Mouse (Mus musculus): Measurements from ENCODE around the gene Dock2. TPM values are rescaled to one million over a fixed set of nuclear protein-coding genes. Genes with fewer than 3 reads are reported as not detected.
A peak's percentile ranks its signal among the peaks of the same experiment; 100 is the strongest.

Gene Dock2
- total and polyA plus RNA-seq, 2 experiments from 2014 or later: 0.33 to 3.1 TPM

- Histone ChIP-seq H3K4me1 (ENCODE audit: control insufficient read depth, insufficient read depth) (no peaks in the 10 kb centered on the region), H3K9me3 (replicated peaks; ENCODE audit: control insufficient read depth, low read length) (no peaks in the 10 kb centered on the region), H3K36me3 (replicated peaks; ENCODE audit: control insufficient read depth, insufficient read depth, low read length) (no peaks in the 10 kb centered on the region), H3K27me3 (ENCODE audit: control insufficient read depth, insufficient read depth, low read length) (no peaks in the 10 kb centered on the region), H3K4me3 (ENCODE audit: low read depth, low read length) (no peak overlapping the region), H3K4me2 (ENCODE audit: low read depth, low read length) (no peak overlapping the region), H3K9ac (replicated peaks; ENCODE audit: low read depth, low read length) (no peak overlapping the region), H3K27ac (ENCODE audit: low read depth) (no peak overlapping the region)
- no peak for TF ChIP-seq CTCF (IDR thresholded peaks at IDR 0.05; ENCODE audit: low read depth)
- TF ChIP-seq EP300 (IDR thresholded peaks at IDR 0.05; ENCODE audit: low read depth): no peak
- ATAC-seq (ENCODE audit: insufficient read depth, low read depth) (no peak), DNase-seq (ENCODE audit: low spot score) (no peak)
- 97% methylated on average over 1 of the region's 1 CpGs for whole genome bisulfite sequencing
Measured at GRCm38 (mm10) chr11:34240252-34240651, 543.4 kb downstream of the Dock2 start.

GRCm38 (mm10) chr11:34239691-34240090 lies 544.0 kb downstream of the Dock2 start:
- TF ChIP-seq CTCF (IDR thresholded peaks at IDR 0.05; ENCODE audit: low read depth): no peak

GRCm38 (mm10) chr11:34236885-34237284 lies 546.8 kb downstream of the Dock2 start:
- DNase-seq (ENCODE audit: low spot score): no peak
- ATAC-seq (ENCODE audit: insufficient read depth, low read depth): no peak
- H3K27me3 ChIP-seq (ENCODE audit: control insufficient read depth, insufficient read depth, low read length): no peaks in the 10 kb centered on the region
- no peak overlapping the region for H3K27ac ChIP-seq (ENCODE audit: low read depth)
- no peak overlapping the region for H3K4me3 ChIP-seq (ENCODE audit: low read depth, low read length)
- no peak overlapping the region for H3K9ac ChIP-seq (replicated peaks; ENCODE audit: low read depth, low read length)
- H3K4me1 ChIP-seq (ENCODE audit: control insufficient read depth, insufficient read depth): no peaks in the 10 kb centered on the region
- H3K4me2 ChIP-seq (ENCODE audit: low read depth, low read length): no peak overlapping the region
- WGBS: 80% methylated on average over 6 of the region's 6 CpGs
- no peaks in the 10 kb centered on the region for H3K36me3 ChIP-seq (replicated peaks; ENCODE audit: control insufficient read depth, insufficient read depth, low read length)
- TF ChIP-seq CTCF (IDR thresholded peaks at IDR 0.05; ENCODE audit: low read depth) (no peak), EP300 (IDR thresholded peaks at IDR 0.05; ENCODE audit: low read depth) (no peak)
- H3K9me3 ChIP-seq (replicated peaks; ENCODE audit: control insufficient read depth, low read length): no peaks in the 10 kb centered on the region

More at GRCm38 (mm10) chr11:34239691-34240090, 544.0 kb downstream of the Dock2 start:
- Histone ChIP-seq H3K27me3 (ENCODE audit: control insufficient read depth, insufficient read depth, low read length) (no peaks in the 10 kb centered on the region), H3K4me1 (ENCODE audit: control insufficient read depth, insufficient read depth) (no peaks in the 10 kb centered on the region), H3K27ac (ENCODE audit: low read depth) (no peak overlapping the region), H3K4me3 (ENCODE audit: low read depth, low read length) (no peak overlapping the region), H3K9me3 (replicated peaks; ENCODE audit: control insufficient read depth, low read length) (no peaks in the 10 kb centered on the region), H3K9ac (replicated peaks; ENCODE audit: low read depth, low read length) (no peak overlapping the region), H3K36me3 (replicated peaks; ENCODE audit: control insufficient read depth, insufficient read depth, low read length) (no peaks in the 10 kb centered on the region), H3K4me2 (ENCODE audit: low read depth, low read length) (no peak overlapping the region)
- 57% methylated on average over 2 of the region's 2 CpGs for WGBS
- DNase-seq (ENCODE audit: low spot score) (no peak), ATAC-seq (ENCODE audit: insufficient read depth, low read depth) (no peak)

- 39% methylated on average over 5 of the region's 5 CpGs for WGBS
- Histone ChIP-seq H3K27me3 (ENCODE audit: control insufficient read depth, insufficient read depth, low read length) (no peaks in the 10 kb centered on the region), H3K9me3 (replicated peaks; ENCODE audit: control insufficient read depth, low read length) (no peaks in the 10 kb centered on the region), H3K27ac (ENCODE audit: low read depth) (no peak overlapping the region), H3K9ac (replicated peaks; ENCODE audit: low read depth, low read length) (no peak overlapping the region), H3K4me1 (ENCODE audit: control insufficient read depth, insufficient read depth) (no peaks in the 10 kb centered on the region), H3K4me3 (ENCODE audit: low read depth, low read length) (no peak overlapping the region), H3K36me3 (replicated peaks; ENCODE audit: control insufficient read depth, insufficient read depth, low read length) (no peaks in the 10 kb centered on the region), H3K4me2 (ENCODE audit: low read depth, low read length) (no peak overlapping the region)
- ATAC-seq (ENCODE audit: insufficient read depth, low read depth) (no peak), DNase-seq (ENCODE audit: low spot score) (no peak)
- TF ChIP-seq EP300 (IDR thresholded peaks at IDR 0.05; ENCODE audit: low read depth) (no peak), CTCF (IDR thresholded peaks at IDR 0.05; ENCODE audit: low read depth) (peak; percentile 31)
Measured at GRCm38 (mm10) chr11:34236091-34236759, 547.5 kb downstream of the Dock2 start.

- Histone ChIP-seq H3K27ac (ENCODE audit: low read depth) (no peak overlapping the region), H3K27me3 (ENCODE audit: control insufficient read depth, insufficient read depth, low read length) (no peaks in the 10 kb centered on the region), H3K4me2 (ENCODE audit: low read depth, low read length) (no peak overlapping the region), H3K4me1 (ENCODE audit: control insufficient read depth, insufficient read depth) (no peaks in the 10 kb centered on the region), H3K4me3 (ENCODE audit: low read depth, low read length) (no peak overlapping the region), H3K36me3 (replicated peaks; ENCODE audit: control insufficient read depth, insufficient read depth, low read length) (no peaks in the 10 kb centered on the region), H3K9ac (replicated peaks; ENCODE audit: low read depth, low read length) (no peak overlapping the region), H3K9me3 (replicated peaks; ENCODE audit: control insufficient read depth, low read length) (no peaks in the 10 kb centered on the region)
- peak; percentile 70 for TF ChIP-seq CTCF (IDR thresholded peaks at IDR 0.05; ENCODE audit: low read depth)
- TF ChIP-seq EP300 (IDR thresholded peaks at IDR 0.05; ENCODE audit: low read depth): no peak
- WGBS: 32% methylated on average over 6 of the region's 6 CpGs
- DNase-seq (ENCODE audit: low spot score): peak; percentile 34
- ATAC-seq (ENCODE audit: insufficient read depth, low read depth): peak; percentile 49; the same call in 1 of the 2 replicates
Measured at GRCm38 (mm10) chr11:34228758-34229364, 554.8 kb downstream of the Dock2 start.
